Mouse (Mus musculus) liver, postnatal 0 days (tissue): ENCODE data around the gene Cmtm7.

ENCODE experiments used
- CTCF ChIP-seq: sonication (generic); IDR thresholded peaks from 2 replicates; pipeline ENCODE4 v1.5.1; 2016; ENCODE audit warnings: antibody characterized with exemption, low read depth
- EP300 ChIP-seq: IDR thresholded peaks from 2 replicates; pipeline ENCODE4 v1.6.1; 2016; ENCODE audit warnings: antibody characterized with exemption, low read depth, mild to moderate bottlenecking

GRCm38 (mm10) chr9:114798845-114799244 lies 17.2 kb upstream of the Cmtm7 start:
- no peak for TF ChIP-seq CTCF
- TF ChIP-seq EP300 = no peak
